Mouse (Mus musculus) skeletal muscle tissue, adult 2 months (tissue): ENCODE results near the gene Phf1.
"Not testable (repeated sequence)": the region's sequence is repeated elsewhere in the genome, so short reads cannot be mapped to it uniquely, and the experiment has no call there.

Source experiments
- DNase-seq: peaks from one replicate; pipeline ENCODE4 v3.0.0-alpha.2; 2012; ENCODE audit warnings: low read depth, low spot score

Phf1 gene

DNA sequence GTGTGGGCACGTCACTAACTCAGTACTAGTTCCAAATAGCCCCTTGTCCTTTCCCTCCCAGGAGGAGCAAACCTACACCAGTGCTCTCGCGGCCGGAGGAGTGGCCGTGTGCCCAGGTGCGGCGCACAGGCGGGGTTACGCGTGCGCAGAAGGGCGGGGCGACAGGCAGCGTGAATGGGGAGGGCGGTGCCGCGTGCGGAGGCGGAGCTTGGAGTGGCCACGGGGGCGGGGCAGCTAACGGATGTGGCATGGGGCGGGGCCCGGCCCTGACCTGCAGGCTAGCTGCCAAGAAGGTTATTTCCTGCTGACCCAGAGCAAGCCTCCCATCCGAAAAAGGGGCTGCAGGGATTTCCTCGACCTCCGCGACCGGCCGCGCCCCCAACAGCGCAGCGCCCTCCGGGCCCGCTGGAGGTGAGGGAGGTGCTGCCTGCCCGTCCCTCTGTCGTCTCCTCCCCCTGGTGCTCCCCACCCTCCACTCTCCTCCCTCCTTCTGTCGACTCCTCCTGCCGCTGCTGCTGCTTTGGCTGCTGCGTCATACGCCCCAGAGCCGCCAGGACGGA, at the start of gene Phf1:
Phf1 (plus strand) TSS at position 214 of the 560 bp plus-strand sequence.
- DNase-seq: peak; percentile 95

DNA sequence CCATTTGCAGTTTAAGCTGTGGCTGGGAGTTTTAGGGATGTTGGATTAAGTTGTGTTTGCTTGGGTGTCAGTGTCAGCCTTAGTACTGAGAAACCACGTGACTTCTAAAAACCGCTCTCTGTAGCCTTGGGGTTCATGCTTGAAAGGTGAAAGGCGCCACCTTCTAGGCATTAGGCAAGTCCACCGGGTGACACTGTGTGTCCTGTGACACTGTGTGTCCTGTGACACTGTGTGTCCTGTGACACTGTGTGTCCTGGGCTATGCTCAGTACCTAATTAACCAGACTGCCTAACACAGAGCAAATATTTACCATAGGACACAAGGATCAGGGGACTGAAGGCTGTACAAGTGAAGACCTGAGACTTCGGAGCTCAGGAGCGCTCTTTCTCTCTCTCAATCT, 49.3 kb upstream of the Phf1 start:
- DNase-seq: no peak

DNA sequence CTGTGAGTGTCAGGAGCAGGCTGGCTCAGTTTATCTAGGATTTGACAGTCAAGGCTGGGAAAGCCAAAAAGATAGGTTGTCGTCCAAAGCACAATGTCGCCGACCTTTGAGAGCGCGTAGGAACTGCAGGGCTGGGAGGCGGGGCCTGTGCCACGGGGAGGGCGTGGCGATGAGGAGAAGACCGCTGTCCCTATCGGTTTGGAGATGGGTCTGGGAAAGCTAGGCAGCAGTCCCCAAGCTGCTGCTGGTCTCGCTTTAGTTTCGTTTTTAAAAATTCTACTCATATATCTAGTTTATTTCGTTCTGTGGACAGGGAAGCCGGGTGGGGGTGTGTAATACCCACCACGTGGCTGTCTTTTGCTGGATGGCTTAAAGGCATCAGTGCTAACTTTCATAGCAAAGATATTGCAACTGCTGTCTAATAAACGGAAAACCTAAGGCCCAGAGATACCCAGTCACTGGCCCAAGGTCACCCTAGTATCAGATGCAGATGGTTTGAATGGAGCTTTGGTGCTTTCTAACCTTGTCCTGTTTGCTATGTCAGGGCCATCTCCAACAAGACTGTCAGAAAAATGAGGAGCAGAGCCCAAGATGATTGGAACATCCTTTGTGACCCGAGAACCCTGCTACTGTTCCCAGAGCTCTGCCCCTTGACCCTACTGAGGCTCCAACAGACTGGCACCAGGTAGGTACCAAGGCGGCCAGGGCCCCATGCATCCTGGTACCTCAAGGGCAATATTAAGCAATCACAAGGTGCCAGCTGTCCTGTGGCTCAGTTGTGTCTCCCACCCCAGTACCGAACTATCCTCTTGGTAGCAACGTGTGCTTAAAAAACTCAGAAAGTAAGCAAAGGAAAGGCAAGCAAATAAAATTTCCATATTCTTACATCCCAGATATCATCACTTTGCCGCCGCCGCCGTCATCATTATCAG, 47.6 kb upstream of the Phf1 start:
- peak; percentile 68 for DNase-seq

DNA sequence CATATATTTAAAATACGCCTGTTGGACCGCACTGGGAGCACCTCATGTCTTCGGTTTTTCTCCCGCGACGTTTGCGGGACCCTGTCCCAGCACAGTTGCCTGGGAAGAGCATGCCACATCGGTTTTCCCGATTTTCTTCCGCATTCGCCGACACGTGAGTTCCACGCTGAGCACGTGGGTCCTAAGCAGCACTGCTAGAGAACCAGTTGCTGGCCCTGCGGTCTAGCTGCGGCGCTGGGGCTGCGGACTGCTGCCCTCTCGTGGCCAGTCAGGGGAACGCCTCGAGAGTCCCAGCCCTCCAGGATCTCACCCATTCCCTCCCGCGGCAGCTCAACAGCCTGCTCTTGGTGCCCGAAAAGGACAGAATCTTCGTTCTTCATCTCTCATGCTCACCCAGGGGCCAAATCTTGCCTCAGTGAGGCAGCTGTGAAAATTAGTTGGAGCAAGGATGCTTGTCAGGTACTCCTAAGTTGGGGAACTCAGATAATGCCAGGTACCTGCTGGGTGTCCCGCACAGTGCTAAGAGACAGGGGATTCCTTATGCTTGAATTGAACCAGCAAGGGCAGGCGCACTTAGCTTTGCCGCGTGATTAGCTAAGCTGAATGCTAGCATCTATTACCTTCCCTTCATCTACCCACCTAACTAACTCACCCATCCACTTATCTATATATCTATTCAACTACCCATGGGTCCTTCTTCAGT, 46.7 kb upstream of the Phf1 start:
- peak; percentile 83 for DNase-seq

DNA sequence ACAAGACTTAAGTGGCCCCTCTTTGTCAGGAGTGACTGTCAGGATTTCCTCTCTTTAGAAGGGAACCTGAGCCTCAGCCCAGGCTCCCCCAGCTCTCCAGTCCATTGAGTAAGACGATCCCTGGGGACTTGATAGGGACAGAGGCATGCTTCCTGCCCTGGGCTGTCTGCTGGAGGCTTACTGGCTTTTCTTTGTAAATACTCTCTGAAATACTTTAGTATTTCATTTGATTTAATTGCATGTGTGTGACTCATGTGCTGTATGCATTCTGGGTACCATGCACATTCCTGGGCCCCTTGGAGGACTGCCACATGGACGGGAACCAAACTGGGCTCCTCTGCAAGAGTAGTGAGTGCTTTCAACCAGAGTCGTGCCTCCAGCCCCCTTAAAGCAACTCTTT, 44.9 kb upstream of the Phf1 start:
- no peak for DNase-seq

DNA sequence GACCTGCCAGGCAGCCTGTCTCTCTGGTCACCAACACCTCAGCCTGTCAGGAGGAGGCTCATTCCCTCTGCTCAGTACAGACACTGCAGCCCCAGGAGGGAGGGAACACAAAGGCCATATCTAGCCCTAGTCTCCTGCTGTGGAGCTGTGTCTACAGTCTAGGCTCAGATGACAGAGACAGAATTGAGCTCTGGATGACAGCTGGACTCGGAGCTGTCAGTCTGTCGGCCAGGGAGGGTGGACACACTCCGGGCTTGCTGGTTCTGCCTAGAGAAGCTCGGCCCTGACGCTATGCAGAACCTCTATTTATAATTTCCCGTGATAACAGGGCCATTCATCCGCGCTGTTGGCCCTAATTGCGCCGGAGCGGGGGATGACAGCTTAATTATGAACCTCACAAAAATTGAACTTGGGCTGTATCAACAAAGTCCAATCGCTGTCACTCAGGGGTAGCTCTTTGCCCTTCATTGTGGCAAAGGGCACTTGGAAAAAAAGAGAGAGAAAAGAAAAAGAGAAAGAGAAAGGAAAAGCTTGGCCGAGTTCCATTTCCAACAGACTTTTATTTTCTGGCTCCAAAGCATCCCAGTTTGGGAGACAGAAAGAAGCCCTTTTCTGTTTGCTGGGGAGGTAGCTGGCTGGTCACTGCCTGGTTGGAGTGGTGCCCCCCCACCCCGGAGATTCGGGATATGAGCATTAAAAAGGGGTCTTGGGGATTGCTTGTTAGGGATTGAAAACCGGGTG, 40.0 kb upstream of the Phf1 start:
- no peak for DNase-seq

DNA sequence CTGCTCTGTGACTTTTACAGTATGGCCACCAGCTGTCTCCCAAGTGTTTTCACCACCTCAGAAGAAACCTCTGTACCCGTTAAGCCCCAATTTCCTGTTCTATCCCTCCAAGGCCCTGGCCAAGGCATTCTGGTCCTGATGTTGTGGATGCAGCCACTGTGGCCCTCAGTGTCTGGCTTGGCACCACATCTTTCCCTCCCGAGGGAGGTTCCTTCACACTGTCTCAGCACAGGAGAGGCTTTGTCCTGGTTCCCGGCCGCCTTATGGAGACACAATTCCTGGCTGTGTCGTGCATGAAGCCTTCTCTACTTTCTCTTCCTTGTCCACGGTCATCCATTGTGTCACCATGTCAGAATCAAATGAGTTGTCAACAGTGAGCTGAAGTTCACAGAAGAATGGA, 39.4 kb upstream of the Phf1 start:
- no peak for DNase-seq

DNA sequence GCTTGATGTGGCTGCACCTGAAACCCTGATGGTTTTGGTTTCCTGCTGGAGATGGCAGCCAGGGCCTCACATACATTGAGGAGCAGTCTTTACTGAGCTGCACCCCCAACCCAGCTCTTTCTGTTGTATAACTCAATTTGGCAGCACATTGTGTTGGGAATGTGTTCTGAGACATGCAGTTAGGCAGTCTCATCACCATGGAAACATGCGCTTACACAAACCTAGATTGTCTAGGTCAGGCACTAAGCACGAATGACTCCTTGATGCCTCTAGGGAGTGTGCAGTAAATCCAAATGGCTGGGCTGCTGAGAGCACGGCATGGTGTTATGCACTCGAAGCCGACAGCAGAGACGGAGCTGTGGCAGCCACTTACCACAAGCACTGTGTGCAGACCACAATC, 38.5 kb upstream of the Phf1 start:
- no peak for DNase-seq

DNA sequence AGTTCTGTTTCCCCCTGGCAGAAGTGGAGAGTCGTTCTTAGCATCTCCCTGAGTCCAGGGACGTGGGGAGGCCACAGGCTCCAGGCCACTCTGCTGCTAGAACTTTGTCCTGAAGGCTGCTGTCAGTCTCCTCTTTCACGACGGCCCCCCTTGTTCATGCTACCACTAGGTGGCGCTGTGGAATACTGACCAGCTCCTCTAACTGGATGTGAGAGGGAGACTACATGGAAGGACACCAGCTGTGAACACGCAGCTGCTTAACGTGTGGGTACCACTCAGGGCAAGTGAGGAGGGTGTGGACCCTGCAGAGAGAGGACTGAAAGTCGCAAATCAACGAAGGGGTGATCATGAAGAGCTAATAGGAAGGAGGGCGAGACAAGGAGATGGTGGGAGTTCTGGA, 37.3 kb upstream of the Phf1 start:
- DNase-seq: peak; percentile 69

DNA sequence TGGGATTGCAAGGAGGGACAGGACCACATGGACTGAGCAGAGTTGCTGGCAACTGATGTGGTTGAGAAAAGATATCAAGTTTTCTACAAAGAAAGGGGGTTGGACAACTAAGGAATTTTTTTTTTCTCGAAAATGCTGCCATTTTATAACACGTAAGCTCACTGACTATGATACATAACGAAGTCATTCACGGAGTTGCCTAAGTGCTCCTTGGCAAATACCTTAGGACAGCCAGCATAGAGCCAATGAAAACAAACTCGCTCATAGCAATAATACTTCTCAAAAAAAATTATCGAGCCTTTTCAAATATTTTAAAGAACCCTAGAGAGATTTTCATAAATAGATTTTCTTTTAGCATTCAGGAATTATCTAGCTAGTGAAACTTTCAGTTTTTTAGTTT, 31.9 kb upstream of the Phf1 start:
- no peak for DNase-seq

DNA sequence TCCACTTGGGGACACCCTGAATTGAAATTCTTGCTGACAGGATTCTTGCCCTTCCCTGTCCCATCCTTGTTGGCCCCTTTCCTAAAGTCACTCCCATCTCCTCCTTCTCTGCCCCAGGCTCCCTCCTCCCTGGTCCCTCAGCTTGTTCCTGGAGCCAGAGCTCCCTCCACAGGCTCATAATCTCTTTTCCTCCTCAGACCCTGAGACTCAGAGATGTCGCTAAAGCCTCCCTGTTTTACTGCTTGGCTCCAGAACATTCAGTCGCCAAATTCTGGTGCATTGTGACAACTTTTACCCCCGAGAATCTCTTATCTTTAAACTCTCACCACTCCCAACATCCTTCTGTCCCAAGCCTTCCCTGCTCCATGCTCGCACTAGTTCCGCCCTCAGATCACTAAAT, 28.5 kb upstream of the Phf1 start:
- no peak for DNase-seq

DNA sequence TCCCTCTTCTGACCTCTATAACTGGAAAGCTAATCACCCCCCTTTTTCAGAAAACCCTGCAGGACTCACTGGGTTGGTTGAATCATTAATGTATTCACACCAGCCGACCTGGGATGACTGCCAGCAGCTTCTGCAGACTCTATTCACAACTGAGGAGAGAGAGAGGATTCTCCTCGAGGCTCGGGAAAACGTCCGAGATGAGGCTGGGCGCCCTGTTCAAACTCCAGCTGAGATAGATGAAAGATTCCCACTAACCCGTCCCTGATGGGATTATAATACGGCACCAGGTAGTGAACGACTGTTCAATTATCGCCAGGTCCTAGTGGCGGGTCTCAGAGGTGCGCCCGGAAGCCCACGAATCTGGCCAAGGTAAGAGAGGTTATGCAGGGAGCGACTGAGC, 25.3 kb upstream of the Phf1 start:
- not testable (repeated sequence) for DNase-seq

DNA sequence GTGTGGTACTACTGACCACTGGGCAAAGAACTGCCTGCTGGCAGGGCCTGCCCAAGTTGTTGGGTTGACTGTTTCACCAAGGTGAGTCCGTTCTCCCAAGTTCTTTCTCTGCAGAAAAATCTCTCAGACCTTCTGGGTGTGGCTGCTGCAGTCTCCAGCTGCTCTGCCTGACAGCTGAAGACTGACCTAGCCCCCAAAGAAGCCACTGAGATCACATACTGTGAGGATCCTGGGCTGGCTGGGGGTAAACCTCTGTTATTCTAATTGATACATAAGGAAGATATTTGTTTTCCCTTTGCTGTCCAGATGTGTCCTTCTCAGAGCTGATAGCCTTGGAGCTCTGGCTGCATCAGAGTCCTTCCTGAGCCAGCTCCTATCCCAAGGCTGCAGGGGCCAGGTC, 17.6 kb upstream of the Phf1 start:
- no peak for DNase-seq

DNA sequence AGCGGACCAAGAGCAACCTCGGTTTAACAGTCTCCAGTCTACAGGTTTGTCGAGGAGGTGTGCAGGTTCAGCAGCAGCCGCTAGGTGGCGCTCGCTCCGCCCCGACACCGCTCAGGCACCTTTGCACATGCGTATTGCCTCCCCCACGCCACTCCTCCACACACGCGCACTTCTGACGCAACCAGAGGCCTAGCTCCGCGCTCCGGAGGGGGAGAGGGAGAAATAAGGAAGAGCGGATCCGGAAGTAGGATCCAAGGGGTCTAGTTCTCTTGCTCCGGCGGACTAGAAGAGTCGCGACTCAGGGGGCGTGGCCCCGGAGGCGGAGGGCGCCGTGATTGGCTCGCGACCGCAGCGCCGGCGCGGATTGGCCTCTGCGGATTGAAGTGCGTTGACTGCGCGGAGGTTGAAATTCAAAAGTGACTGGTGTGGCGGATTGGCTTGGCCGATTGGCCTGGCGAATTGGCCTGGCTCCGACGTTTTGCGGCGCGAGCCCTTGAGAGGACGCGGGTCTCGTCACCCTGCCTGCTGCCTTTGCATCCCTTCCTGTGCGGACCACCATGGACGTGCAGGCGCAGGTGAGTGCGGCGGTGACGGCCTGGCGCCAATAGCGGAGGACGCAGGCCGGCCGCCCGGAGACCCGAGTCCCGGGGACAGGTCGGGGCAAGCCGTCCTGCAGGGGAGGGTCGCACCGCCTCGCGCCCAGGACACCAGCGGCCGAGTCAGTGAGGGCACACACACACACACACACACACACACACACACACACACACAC, 16.0 kb upstream of the Phf1 start, which contains the start of gene Kifc5b:
Kifc5b (plus strand) TSS at position 381 of the 772 bp plus-strand sequence.
- peak; percentile 100 for DNase-seq

DNA sequence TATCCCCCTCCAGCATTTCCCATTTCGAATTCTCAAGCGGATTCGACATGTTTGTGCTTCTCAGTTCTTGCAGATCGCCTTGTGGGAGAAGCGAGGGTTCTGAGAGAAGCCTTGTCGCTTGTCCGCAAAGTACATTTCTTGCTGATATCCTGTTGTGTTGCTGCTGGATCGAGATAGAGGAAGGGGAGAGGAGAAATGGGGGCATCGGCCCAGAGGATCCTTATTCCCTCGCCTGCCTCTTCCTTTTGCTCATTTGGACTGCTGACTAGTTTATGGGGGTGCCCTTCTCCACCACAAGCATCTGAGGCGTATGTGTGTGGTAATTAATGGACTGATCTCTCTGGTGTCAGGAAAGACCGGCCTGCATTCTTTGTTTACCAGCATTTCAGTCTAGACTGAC, 15.3 kb upstream of the Phf1 start:
- DNase-seq: not testable (repeated sequence)

DNA sequence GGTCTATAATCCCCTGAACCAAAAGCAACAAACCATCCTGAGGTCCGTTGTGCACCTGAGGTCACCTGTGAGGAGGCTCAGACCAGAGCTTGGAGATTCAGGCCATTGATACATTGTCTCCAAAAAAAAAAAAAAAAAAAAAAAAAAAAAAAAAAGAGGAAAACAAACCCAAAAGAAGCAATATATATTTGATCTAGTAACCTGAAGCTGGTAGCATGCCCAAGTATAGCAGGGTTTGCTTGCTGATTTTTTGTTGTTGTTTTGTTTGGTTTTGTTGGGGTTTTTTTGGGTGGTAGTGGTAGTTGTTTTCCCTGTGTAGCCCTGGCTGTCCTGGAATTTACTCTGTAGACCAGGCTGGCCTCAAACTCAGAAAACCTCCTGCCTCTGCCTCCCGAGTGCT, 14.5 kb upstream of the Phf1 start:
- no peak for DNase-seq

DNA sequence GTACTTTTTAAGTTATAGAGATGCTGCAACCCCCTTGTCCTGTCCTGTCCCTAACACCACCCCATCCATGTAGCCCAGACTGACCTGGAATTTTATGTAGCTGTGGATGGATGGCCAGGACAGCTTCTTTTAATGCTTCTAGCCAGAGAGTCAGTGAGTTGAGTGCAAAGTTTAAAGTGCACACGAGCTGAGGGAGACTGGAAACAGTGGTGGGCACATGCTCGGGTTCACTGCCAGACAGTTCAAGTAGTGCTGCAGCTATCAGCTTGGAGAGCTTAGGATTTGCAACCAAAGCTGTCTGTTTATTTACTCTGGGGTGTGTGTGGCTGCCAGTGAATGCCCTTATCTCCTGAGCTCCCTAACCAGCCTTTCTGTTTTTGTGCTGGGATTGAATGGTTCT, 13.3 kb upstream of the Phf1 start:
- not testable (repeated sequence) for DNase-seq

DNA sequence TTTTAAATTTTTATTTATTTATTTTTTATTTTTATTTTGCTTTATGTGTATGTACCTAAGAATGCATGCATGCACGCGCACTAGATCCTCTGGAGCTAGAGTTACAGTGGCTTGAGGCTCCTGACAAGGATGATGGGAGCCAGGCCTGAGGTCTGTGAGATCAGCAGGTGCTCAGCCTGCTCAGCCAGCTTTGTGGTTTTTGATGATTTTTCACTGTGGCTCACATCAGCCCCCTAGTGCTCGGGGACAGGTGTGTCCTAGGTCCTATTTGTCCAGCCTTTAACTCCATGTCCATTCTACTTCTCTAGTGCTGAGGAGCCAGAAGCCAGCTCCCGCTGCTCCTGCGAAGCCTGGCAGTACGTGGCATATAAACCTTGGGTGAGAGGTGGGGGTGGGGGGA, 10.5 kb upstream of the Phf1 start:
- DNase-seq: not testable (repeated sequence)

DNA sequence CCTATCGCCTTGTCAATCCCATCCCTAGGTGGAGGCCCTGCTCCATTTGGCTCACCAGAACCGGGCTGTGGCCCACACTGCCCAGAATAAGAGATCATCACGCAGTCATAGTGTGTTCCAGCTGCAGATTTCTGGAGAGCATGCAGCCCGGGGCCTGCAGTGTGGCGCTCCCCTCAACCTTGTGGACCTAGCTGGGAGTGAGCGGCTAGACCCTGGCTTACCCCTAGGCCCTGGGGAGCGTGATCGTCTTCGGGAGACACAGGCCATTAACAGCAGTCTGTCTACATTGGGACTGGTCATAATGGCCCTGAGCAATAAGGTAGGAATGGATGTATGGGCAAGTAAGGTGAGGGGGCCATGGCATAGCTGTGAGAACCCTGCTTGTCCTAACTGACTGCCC, 7.4 kb upstream of the Phf1 start:
- not testable (repeated sequence) for DNase-seq

DNA sequence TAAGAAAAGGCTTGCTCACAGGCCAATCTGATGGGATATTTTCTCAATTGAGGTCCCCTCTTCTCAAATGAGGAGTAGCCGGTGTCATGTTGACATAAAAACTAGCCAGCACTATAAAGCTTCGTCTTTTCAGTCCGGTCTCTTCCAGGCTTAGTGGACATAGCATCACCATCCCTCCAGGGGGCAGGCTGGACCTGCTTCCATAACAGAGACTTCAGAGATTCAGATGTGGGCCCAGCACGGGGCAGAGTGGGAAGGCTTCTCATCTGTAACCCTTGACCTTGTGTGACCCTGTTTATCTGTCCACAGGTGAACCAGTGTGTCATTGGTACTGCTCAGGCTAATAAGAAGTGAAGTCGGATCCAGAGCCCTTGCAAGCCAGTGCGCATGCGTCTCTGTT, 1.1 kb upstream of the Phf1 start:
- not testable (repeated sequence) for DNase-seq

DNA sequence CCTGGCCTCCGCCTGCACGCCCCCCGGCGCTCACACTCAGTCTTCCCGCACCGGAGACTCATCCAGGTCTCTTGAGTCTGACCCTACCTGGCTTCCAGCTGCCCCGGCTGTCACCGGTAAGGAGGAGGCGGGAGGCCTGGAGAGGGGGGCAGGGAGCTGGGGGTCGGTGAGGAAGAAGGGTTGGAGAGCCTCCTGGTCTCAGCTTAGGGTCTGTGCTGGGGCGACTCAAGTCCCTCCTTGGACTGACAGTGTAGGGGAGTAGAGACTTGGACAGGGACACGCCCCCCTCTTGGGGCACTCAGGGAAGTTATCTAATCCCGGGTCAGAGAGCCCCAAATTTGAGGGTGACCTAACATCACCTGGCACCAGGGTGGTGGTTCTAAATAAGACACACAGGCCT, 567 bp downstream of the Phf1 start:
- no peak for DNase-seq
